Mouse (Mus musculus): ENCODE measurements at regions not wholly inside any gene's neighbourhood (a gene's known extent, or its start where the extent isn't known, plus 50 kb on each side); places are given as distances from the start of the nearest gene placed in this dataset.

DNA sequence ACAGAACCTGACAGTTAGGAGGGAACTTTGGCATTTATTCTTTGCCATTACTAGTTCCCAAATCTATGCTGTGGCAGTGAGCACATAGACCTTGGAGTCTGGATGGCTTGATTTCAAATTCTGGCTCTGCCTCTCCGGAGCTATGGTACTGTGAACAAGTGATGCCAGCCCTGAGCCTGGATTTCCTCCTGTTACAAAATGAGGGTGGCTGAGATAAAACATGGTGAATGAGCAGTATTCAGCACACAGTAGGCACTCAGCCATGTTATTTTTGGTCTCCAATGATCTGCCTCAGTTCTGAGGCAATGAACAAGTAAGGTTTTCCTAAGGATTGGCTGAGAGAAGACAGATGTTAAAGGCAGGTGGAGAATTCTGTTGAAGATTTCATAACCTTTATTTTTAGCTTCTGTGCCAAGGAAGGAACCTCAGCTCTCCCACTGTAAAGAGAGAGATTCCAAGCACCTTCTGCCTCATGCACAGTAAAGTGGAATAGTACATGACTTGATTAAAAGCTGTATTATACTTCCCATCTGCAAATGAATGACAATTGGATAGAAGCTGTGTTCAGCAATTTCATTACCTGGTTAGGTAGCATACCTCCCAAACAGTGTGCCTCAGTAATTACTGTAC, 369.1 kb downstream of the 1810013L24Rik start:
- H3K79me3 ChIP-seq (ENCODE audit: low read depth): no peaks in the 10 kb centered on the region

GRCm38 (mm10) chr16:9208602-9209001, 378.7 kb downstream of the 1810013L24Rik start:
- Histone ChIP-seq H3K36me3 (ENCODE audit: control insufficient read depth, insufficient read depth) (no peaks in the 10 kb centered on the region), H3K27me3 (ENCODE audit: control insufficient read depth, insufficient read depth, insufficient read length) (no peaks in the 10 kb centered on the region), H3K79me2 (ENCODE audit: control insufficient read depth, insufficient read depth) (no peaks in the 10 kb centered on the region), H3K4me3 (ENCODE audit: insufficient read depth, poor library complexity, severe bottlenecking) (no peak overlapping the region), H3K79me3 (ENCODE audit: low read depth) (no peaks in the 10 kb centered on the region), H3ac (ENCODE audit: control insufficient read depth, insufficient read length, low read depth) (no peak overlapping the region)
- TF ChIP-seq MYOG (IDR thresholded peaks at IDR 0.05; ENCODE audit: control insufficient read depth, extremely low read depth, insufficient read length): no peak
- TF ChIP-seq USF1 (IDR thresholded peaks at IDR 0.05; ENCODE audit: low read depth): no peak
- TF ChIP-seq CEBPB (IDR thresholded peaks at IDR 0.05; ENCODE audit: low read depth): no peak
- no peak for TF ChIP-seq MYOD1 (IDR thresholded peaks at IDR 0.05; ENCODE audit: control insufficient read depth, insufficient read length, low read depth)
- no peak for TF ChIP-seq FOSL1 (IDR thresholded peaks at IDR 0.05; ENCODE audit: insufficient read depth, low read length, poor library complexity, severe bottlenecking)
- TF ChIP-seq MAX (IDR thresholded peaks at IDR 0.05): no peak
- TF ChIP-seq CTCF (IDR thresholded peaks at IDR 0.05; ENCODE audit: control insufficient read depth, insufficient read depth, insufficient read length): no peak

More for the DNA sequence above, 369.1 kb downstream of the 1810013L24Rik start:
- no peak overlapping the region for H3ac ChIP-seq (ENCODE audit: control insufficient read depth, insufficient read length, low read depth)
- no peaks in the 10 kb centered on the region for H3K79me2 ChIP-seq (ENCODE audit: control insufficient read depth, insufficient read depth)
- no peaks in the 10 kb centered on the region for H3K36me3 ChIP-seq (ENCODE audit: control insufficient read depth, insufficient read depth)
- H3K27me3 ChIP-seq (ENCODE audit: control insufficient read depth, insufficient read depth, insufficient read length): no peaks in the 10 kb centered on the region
- no peak overlapping the region for H3K4me3 ChIP-seq (ENCODE audit: insufficient read depth, poor library complexity, severe bottlenecking)
- TF ChIP-seq MAX (IDR thresholded peaks at IDR 0.05): no peak
- TF ChIP-seq FOSL1 (IDR thresholded peaks at IDR 0.05; ENCODE audit: insufficient read depth, low read length, poor library complexity, severe bottlenecking): no peak
- no peak for TF ChIP-seq CTCF (IDR thresholded peaks at IDR 0.05; ENCODE audit: control insufficient read depth, insufficient read depth, insufficient read length)
- TF ChIP-seq MYOD1 (IDR thresholded peaks at IDR 0.05; ENCODE audit: control insufficient read depth, insufficient read length, low read depth): no peak
- no peak for TF ChIP-seq CEBPB (IDR thresholded peaks at IDR 0.05; ENCODE audit: low read depth)

DNA sequence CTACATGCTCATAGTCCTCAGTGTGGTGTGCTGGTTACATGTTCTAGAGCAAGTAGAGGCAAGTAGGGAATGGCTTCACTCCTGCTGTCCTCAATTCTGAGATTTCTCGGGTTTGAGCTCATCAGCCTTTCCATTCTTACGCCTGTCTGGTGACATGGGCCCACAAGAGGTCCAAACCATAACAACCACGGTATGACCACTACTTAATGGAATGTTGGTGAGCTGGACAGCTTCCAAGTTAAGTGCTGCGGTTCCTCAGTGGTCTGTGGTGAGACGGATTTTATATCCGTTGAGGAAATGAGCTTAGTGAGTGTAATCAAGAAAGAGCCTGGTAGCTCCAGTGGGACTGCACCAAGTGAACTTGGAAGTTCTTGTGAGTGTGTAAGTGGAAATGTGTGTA, 381.6 kb downstream of the 1810013L24Rik start:
- Histone ChIP-seq H3K27me3 (ENCODE audit: control insufficient read depth, insufficient read depth, insufficient read length) (no peaks in the 10 kb centered on the region), H3K4me3 (ENCODE audit: insufficient read depth, poor library complexity, severe bottlenecking) (no peak overlapping the region), H3K79me3 (ENCODE audit: low read depth) (no peaks in the 10 kb centered on the region), H3K79me2 (ENCODE audit: control insufficient read depth, insufficient read depth) (no peaks in the 10 kb centered on the region), H3K36me3 (ENCODE audit: control insufficient read depth, insufficient read depth) (no peaks in the 10 kb centered on the region), H3ac (ENCODE audit: control insufficient read depth, insufficient read length, low read depth) (no peak overlapping the region)
- TF ChIP-seq MAX (IDR thresholded peaks at IDR 0.05) (no peak), MYOD1 (IDR thresholded peaks at IDR 0.05; ENCODE audit: control insufficient read depth, insufficient read length, low read depth) (no peak), USF1 (IDR thresholded peaks at IDR 0.05; ENCODE audit: low read depth) (no peak), CTCF (IDR thresholded peaks at IDR 0.05; ENCODE audit: control insufficient read depth, insufficient read depth, insufficient read length) (no peak), MYOG (IDR thresholded peaks at IDR 0.05; ENCODE audit: control insufficient read depth, extremely low read depth, insufficient read length) (no peak), FOSL1 (IDR thresholded peaks at IDR 0.05; ENCODE audit: insufficient read depth, low read length, poor library complexity, severe bottlenecking) (no peak), CEBPB (IDR thresholded peaks at IDR 0.05; ENCODE audit: low read depth) (no peak)

GRCm38 (mm10) chr16:9215131-9215530, 385.2 kb downstream of the 1810013L24Rik start:
- no peak overlapping the region for H3ac ChIP-seq (ENCODE audit: control insufficient read depth, insufficient read length, low read depth)
- H3K36me3 ChIP-seq (ENCODE audit: control insufficient read depth, insufficient read depth): no peaks in the 10 kb centered on the region
- H3K79me2 ChIP-seq (ENCODE audit: control insufficient read depth, insufficient read depth): no peaks in the 10 kb centered on the region
- no peaks in the 10 kb centered on the region for H3K27me3 ChIP-seq (ENCODE audit: control insufficient read depth, insufficient read depth, insufficient read length)
- H3K79me3 ChIP-seq (ENCODE audit: low read depth): no peaks in the 10 kb centered on the region
- TF ChIP-seq MYOD1 (IDR thresholded peaks at IDR 0.05; ENCODE audit: control insufficient read depth, insufficient read length, low read depth) (no peak), USF1 (IDR thresholded peaks at IDR 0.05; ENCODE audit: low read depth) (no peak), FOSL1 (IDR thresholded peaks at IDR 0.05; ENCODE audit: insufficient read depth, low read length, poor library complexity, severe bottlenecking) (no peak), MAX (IDR thresholded peaks at IDR 0.05) (no peak), CEBPB (IDR thresholded peaks at IDR 0.05; ENCODE audit: low read depth) (no peak), CTCF (IDR thresholded peaks at IDR 0.05; ENCODE audit: control insufficient read depth, insufficient read depth, insufficient read length) (no peak), MYOG (IDR thresholded peaks at IDR 0.05; ENCODE audit: control insufficient read depth, extremely low read depth, insufficient read length) (no peak)
- no peak overlapping the region for H3K4me3 ChIP-seq (ENCODE audit: insufficient read depth, poor library complexity, severe bottlenecking)

DNA sequence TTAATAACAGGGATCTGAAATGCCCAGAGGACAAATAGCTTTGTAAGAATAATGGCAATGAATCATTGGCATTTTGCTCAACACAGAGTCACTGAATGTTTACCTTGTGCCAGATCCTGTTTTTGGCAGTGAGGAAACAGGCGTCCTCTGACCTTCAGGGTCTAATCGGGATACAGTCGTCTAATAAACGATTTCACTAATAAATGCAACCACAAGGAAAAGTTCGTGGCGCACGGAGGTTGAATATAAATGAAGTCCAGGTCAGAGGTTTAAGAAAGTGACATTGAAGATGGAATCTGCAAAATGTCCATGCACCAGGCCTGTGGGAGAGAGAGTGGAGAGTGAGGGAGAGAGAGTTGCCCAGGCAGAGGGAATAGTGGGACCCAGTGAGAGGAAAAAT, 387.5 kb downstream of the 1810013L24Rik start:
- H3K36me3 ChIP-seq (ENCODE audit: control insufficient read depth, insufficient read depth): no peaks in the 10 kb centered on the region
- no peak overlapping the region for H3ac ChIP-seq (ENCODE audit: control insufficient read depth, insufficient read length, low read depth)
- no peaks in the 10 kb centered on the region for H3K79me3 ChIP-seq (ENCODE audit: low read depth)
- TF ChIP-seq USF1 (IDR thresholded peaks at IDR 0.05; ENCODE audit: low read depth): no peak
- no peak for TF ChIP-seq CEBPB (IDR thresholded peaks at IDR 0.05; ENCODE audit: low read depth)
- no peak for TF ChIP-seq FOSL1 (IDR thresholded peaks at IDR 0.05; ENCODE audit: insufficient read depth, low read length, poor library complexity, severe bottlenecking)
- no peak for TF ChIP-seq MAX (IDR thresholded peaks at IDR 0.05)
- no peak for TF ChIP-seq MYOD1 (IDR thresholded peaks at IDR 0.05; ENCODE audit: control insufficient read depth, insufficient read length, low read depth)
- TF ChIP-seq CTCF (IDR thresholded peaks at IDR 0.05; ENCODE audit: control insufficient read depth, insufficient read depth, insufficient read length): no peak
- TF ChIP-seq MYOG (IDR thresholded peaks at IDR 0.05; ENCODE audit: control insufficient read depth, extremely low read depth, insufficient read length): no peak
- H3K79me2 ChIP-seq (ENCODE audit: control insufficient read depth, insufficient read depth): no peaks in the 10 kb centered on the region
- no peaks in the 10 kb centered on the region for H3K27me3 ChIP-seq (ENCODE audit: control insufficient read depth, insufficient read depth, insufficient read length)
- H3K4me3 ChIP-seq (ENCODE audit: insufficient read depth, poor library complexity, severe bottlenecking): no peak overlapping the region

All from C2C12 (cell line).